Mouse (Mus musculus) skeletal muscle tissue, postnatal 0 days (tissue): ENCODE results near the gene Ube2l3. TPM values are rescaled to one million over a fixed set of nuclear protein-coding genes. Genes with fewer than 3 reads are reported as not detected.

Experiments used
- microRNA counts: library from miRNA; unstranded; fragments of <30 nt; microRNA quantifications from one replicate; lab custom pipeline; 2015
- microRNA-seq, 2 experiments: library from miRNA; unstranded; fragments of <30 nt; microRNA quantifications; one replicate each; pipeline ENCODE4; 2016
- polyA plus RNA-seq: library from polyadenylated mRNA; unstranded; fragments of >200 nt; fragmentation: Nextera tagmentation; extraction: Ambion mirVana; gene quantifications from 2 replicates; pipeline ENCODE4 v1.2.1, GENCODE M21; 2015

The Ube2l3 gene
- 207 and 232 TPM in 2 replicates for polyA plus RNA-seq

GRCm38 (mm10) chr16:17202549-17202948 is at the start of gene Ube2l3:
Ube2l3 (minus strand) TSS chr16:17202649.

DNA sequence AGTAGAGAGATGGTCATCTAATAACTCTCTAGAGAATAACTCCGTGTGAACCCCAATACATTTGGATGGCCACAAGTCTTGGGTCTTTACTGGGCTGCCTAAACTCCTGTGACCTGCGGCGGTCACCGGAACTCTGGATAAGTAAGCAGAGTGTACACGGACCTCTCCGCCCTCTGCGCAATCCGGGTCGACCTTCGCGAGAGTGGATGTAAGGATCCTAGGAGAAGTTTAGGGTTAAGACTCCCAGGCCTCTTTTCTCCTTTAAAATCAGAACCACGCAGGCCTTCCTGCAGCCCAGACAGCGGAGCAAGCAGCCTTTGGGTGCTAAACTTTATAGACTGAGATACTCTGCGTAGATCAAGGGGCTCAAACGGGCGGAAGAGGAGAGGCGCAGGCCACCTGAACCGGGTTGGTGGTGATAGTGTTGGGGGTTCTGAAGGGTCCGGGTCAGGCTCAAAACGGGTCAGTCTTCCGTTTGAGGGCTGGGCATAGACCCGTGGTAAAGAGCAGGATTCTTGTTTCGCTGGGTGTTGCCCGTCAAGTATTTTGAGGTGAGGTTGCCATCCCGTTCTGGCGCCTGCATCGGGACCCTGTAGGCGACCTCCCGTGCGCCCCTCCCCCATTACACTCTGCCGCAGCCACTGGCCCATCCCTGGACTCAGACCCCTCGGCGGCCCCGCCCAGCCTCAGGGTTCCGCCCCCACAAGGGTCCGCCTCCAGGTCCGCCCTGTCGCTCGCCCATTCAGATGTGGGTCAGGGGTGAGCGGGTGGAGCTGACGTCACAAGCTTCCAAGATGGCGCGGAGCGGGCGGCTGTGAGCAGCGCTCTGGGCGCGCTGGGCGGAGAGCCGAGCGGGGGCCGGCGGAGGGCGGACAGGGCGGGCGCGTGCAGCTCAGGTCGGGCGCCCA is 30.6 kb upstream of the Ube2l3 start, which contains the start of gene Hic2:
Hic2 (plus strand) TSS at position 779 of the 908 bp plus-strand sequence.

GRCm38 (mm10) chr16:17208389-17209361 is 6.2 kb upstream of the Ube2l3 start, which contains the start of gene Rimbp3:
Rimbp3 (plus strand) TSS chr16:17208603.

GRCm38 (mm10) chr16:17146772-17147235 is 55.6 kb downstream of the Ube2l3 start, which contains the start of gene Ccdc116:
Ccdc116 (minus strand) TSS chr16:17147229.

DNA sequence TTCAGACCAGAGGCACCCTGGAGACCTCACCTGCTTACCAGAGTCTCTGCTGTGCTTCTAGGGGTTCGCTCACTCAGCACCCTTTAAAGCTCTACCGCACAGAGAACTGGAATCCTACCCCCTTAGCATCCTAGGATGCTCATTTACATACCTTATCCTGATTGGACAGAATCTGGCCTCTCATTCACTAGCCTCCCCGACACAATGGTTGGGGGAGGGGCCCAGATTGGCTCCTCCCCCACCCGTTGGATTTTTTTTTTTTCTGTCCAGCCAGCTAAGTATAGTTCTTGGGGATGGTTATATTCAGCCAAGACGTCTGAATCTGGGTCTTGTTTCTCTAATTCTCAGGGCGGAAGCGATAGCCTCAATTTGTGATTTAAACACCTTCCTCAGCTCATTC is 58.1 kb downstream of the Ube2l3 start, which contains the start of gene Ydjc:
Ydjc (plus strand) TSS at position 283 of the 400 bp plus-strand sequence.

GRCm38 (mm10) chr16:17132089-17132905 is 70.2 kb downstream of the Ube2l3 start, which contains the start of gene Sdf2l1:
Sdf2l1 (minus strand) TSS chr16:17132383.

DNA sequence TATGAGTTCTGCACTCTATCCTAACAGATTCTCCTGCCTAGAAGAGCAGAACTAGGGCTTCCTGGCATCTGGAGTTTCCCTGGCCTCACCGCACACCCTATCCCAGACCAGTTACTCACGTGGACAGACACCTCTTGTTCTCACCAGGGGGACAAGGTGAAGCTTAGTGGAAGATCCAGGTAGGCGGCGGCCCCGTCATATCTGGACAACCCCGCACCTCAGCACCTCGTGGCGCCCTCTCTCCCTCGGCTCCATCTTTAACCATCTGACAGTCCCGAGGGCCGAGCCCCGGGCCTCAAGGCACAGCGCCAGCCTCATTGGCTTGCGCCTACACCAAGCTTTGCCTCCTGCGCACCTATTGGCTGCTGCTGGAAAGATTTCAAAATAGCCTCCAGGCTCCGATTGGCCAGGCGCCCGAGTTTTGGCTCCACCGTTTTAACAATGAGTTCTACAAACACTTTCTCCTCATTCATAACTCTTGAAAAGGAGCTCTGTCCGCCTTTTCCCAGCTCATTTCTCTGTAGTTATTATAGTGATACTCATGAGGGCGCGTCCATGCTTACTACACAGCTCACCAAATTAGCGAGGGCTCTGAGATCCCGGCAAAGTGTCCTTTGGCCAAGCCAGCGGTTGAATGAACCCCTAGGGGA is 77.5 kb downstream of the Ube2l3 start, which contains the start of gene 2610318N02Rik:
2610318N02Rik (minus strand) TSS at position 297 of the 650 bp plus-strand sequence.

GRCm38 (mm10) chr16:17110771-17111743 is 91.4 kb downstream of the Ube2l3 start, which contains the start of gene Ppil2:
Ppil2 (minus strand) TSS chr16:17111257.

MicroRNAs encoded within 50 kb of the gene (microRNA counts, 519-probe panel; counts per million panel counts)
- 3,976 counts per million, percentile 80 among the panel's probes with 10 or more counts for microRNA mmu-miR-130b (lab: Ali Mortazavi, UCI)
- microRNA mmu-miR-301b (lab: Ali Mortazavi, UCI) = 296 counts per million, percentile 58 among the panel's probes with 10 or more counts

Small RNA genes lying within 50 kb of the gene (microRNA-seq; reads per million reads assigned to microRNA genes)
- 787 to 984 reads per million in 2 experiments for gene Mir130b
- gene Mir301b = 16.3 to 21.3 reads per million in 2 experiments

Other genes with a start within 250 kb of the Ube2l3 start
- gene Mapk1, start 219.3 kb downstream of the Ube2l3 start, polyA plus RNA-seq = 91.6 and 99.3 TPM in 2 replicates
- gene Ypel1, start 133.0 kb downstream of the Ube2l3 start, polyA plus RNA-seq = 5.3 and 7.5 TPM in 2 replicates
- gene Ppil2, start 91.4 kb downstream of the Ube2l3 start, polyA plus RNA-seq = 51.8 and 53.1 TPM in 2 replicates
- 1.2 and 1.7 TPM in 2 replicates for gene 2610318N02Rik, start 77.5 kb downstream of the Ube2l3 start, polyA plus RNA-seq
- 5.9 and 9.9 TPM in 2 replicates for gene Sdf2l1, start 70.3 kb downstream of the Ube2l3 start, polyA plus RNA-seq
- gene Ydjc, start 58.0 kb downstream of the Ube2l3 start, polyA plus RNA-seq = 0.59 and 1.2 TPM in 2 replicates
- gene Ccdc116, start 55.4 kb downstream of the Ube2l3 start, polyA plus RNA-seq = 0.15 TPM in 2 replicates
- gene Rimbp3, start 6.0 kb upstream of the Ube2l3 start, polyA plus RNA-seq = 0.10 and 0.16 TPM in 2 replicates
- 1.1 and 1.2 TPM in 2 replicates for gene Hic2, start 30.9 kb upstream of the Ube2l3 start, polyA plus RNA-seq
- gene Tmem191c, start 73.4 kb upstream of the Ube2l3 start, polyA plus RNA-seq = 3.2 and 4.5 TPM in 2 replicates
- 0.06 and 0.32 TPM in 2 replicates for gene Serpind1, start 128.7 kb upstream of the Ube2l3 start, polyA plus RNA-seq
- gene Snap29, start 203.3 kb upstream of the Ube2l3 start, polyA plus RNA-seq = 6.6 and 8.0 TPM in 2 replicates
- 7.5 and 9.4 TPM in 2 replicates for gene Pi4ka, start 203.7 kb upstream of the Ube2l3 start, polyA plus RNA-seq
- gene Crkl, start 249.3 kb upstream of the Ube2l3 start, polyA plus RNA-seq = 36.6 and 38.3 TPM in 2 replicates